Mouse (Mus musculus): ENCODE measurements around the gene Serpinb6a. TPM values are rescaled to one million over a fixed set of nuclear protein-coding genes. Genes with fewer than 3 reads are reported as not detected.

Serpinb6a gene
- polyA plus RNA-seq (2017; shearing (Covaris generic)) = 10 to 100 TPM; 44.3 to 54.0 TPM

DNA sequence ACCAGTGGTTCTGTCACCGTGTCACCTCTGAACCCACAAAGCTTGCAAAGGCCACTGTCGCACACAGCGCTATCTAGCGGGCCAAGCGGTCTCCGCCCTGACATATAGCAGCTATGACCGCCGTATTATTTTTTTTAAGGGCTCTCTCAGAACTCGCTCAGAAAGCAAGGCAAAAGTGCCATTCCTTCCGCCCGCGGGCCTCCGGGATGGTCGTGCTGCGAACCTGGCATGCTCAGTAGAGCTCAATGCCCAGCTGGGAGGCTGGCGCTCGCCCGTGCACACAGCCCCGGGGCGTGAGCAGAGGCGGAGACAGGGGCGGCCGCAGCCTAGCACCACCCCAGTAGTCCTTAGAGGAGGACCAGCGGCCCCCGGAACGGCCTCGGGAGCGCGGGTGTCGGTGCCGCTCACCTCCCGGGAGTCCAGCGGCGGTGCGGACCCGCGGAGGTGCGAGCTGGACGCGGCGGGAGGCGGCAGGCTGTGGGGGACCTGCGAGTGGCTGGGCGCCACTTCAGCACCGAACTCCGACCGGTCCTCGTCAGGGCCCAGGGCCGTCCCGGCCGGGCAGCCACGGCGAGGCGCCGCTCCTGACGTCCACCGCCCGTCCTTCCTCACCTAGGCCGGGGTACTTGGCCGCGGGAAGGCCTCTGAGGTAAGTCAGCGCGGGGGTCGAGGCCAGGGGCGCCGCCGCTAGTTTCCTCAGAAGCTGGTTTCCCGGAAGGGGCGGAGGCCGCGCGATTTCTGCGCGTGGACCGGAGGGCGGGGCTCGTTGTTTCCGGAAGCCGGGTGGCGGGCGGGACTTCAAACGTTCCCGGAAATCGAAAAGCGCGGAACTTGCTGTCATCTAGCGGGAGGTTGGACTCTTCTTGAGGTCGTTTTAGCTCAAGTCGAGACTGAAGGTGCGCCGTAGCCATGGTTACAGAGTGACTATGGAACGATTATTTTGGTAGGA, at the start of gene Serpinb6a, which contains the start of gene Ripk1:
Gene Serpinb6a (minus strand): TSS at position 737 of the 949 bp plus-strand sequence.
Gene Ripk1 (plus strand): TSS at position 306 of the 949 bp plus-strand sequence.

DNA sequence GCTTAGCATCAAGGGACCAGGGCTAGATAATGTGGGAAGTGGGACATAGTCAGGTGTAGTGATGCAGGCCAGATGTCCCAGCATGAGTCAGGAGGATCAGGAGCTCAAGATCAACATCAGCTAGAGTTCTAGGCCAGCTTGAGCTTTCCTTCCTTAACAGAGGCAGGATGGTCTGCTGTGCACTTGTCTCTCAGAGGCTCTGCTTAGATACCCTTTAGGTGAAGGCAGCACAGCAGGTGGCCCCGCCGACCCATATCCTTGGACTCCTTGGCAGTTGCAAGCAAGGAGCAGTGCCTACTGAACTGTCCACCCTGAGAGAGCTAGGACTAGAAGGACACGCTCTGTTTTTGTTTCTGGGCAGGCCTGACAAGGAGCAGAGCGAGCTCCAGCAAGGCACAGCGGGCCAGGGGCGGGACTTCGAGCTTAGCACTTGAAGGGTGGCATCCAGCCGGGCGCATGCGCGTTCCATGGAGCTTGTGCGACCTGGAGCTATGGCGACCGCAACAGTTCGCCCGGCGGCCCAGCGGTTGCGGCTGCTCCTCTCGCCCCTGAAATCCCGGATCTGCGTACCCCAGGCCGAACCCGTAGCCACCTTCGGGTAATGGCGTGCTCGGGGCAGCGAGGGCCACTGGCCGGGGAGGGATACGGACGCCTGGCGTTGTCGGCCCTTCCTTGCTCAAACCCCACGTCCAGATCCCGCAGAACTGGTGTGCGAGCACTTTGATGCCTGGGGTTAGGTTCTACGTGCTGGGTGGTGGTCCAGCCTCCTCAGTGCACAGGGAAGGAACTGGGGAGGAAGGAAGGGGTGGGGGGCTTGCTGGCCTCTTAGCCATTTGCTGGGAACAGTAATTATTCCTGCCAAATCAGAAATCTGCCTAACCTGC, 34.8 kb upstream of the Serpinb6a start, which contains the start of gene Bphl:
Gene Bphl (plus strand): TSS at position 426 of the 884 bp plus-strand sequence.

DNA sequence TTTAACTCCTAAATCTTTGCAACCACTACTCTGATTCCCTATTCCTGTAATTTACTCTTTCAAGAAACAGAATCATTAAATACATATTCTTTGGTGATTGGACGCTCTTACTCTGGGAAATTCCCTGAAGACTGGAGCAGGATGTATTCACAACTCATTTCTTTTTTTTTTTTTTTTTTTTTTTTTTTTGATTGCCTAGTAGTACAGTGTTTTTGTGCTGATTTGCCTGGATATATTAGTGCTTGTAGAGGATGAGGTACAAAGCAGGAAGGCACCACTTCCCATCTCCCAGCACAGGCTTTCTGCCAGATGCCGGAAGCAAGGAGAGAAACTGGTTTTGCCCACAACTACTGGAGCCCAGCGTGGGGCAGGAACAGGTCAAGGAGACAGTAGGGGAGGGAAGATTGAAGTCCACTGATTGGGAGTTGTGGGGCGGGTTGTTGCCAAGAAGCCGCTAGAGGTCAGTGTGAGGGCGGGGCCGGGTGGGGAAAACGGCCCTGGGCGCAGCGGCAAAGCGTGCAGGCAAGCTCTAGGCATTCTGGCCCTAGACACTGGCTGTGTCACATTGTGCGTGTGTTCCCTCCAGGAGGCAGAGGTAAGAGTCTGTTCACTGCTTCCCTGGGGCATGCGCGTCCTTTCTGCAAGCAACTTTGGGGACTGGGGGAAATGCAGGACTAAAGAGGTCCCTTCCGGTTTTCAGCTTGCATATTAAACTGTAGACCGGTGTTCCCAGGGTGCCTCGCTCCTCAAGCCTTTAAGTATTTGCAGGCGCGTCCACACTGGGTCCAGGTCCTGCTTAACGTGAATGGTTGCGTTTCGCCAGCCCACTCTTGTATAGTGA, 38.2 kb downstream of the Serpinb6a start, which contains the start of gene Nqo2:
Gene Nqo2 (plus strand): TSS at position 482 of the 841 bp plus-strand sequence.

DNA sequence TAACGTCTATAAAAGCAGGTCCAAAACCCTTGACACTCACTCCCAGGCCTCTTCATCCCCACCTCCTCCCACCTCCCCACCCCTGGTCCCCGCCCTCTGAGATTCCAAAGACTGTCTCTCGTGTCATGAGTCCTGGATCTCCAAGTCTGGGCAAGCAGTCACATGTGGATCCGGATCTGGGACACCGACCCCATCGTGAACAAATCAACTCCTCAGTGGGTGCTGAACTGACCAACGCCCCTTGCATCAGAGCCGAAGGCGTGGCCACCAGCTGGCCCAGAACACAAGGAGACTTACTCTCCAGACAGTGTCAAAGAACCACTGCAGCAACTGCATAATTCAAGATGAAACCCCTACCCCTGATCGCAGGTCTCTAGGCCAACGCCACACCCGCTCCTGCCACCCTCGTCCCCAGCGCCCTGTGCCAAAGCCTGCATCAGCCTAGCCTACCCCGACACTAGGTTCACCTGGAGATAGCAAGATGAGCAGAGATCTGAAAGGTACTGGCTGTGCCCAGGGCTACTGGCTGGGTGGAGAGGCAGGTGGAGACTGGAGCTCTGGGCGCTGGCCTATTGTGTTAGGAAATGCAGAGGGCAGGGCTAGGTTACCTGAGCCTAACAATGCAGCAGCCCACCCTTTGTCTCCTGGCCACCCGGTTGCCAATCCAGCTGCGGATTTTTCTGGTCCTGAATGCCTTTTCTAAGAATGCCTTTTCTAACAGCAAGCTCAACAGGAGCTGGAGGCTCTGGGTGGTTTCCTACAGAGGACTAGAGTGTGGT, 97.2 kb downstream of the Serpinb6a start, which contains the start of gene Serpinb6c:
Gene Serpinb6c (minus strand): TSS at position 533 of the 779 bp plus-strand sequence.

Other genes with a start within 250 kb of the Serpinb6a start
- gene Serpinb6e, start 159.4 kb downstream of the Serpinb6a start, polyA plus RNA-seq (2017; shearing (Covaris generic)) = under 1 TPM; 0.11 to 0.24 TPM
- gene Serpinb6c, start 97.1 kb downstream of the Serpinb6a start, polyA plus RNA-seq (2017; shearing (Covaris generic)) = under 1 TPM in 1 of 2 experiments, not detected in 1; 0.17 TPM
- 10 to 100 TPM in 1 of 2 experiments, 1 to 10 TPM in 1; 6.5 to 21.9 TPM for gene Nqo2, start 38.1 kb downstream of the Serpinb6a start, polyA plus RNA-seq (2017; shearing (Covaris generic))
- 10 to 100 TPM; 62.3 to 82.3 TPM for gene Ripk1, start 431 bp downstream of the Serpinb6a start, polyA plus RNA-seq (2017; shearing (Covaris generic))
- 10 to 100 TPM; 30.8 to 37.4 TPM for gene Bphl, start 34.8 kb upstream of the Serpinb6a start, polyA plus RNA-seq (2017; shearing (Covaris generic))
- 10 to 100 TPM; 12.1 to 18.0 TPM for gene Tubb2a, start 75.2 kb upstream of the Serpinb6a start, polyA plus RNA-seq (2017; shearing (Covaris generic))
- gene Tubb2b, start 127.7 kb upstream of the Serpinb6a start, polyA plus RNA-seq (2017; shearing (Covaris generic)) = 1 to 10 TPM in 1 of 2 experiments, under 1 TPM in 1; 0.78 to 1.2 TPM
- 10 to 100 TPM; 53.1 to 58.5 TPM for gene Psmg4, start 160.2 kb upstream of the Serpinb6a start, polyA plus RNA-seq (2017; shearing (Covaris generic))